Mouse (Mus musculus) spleen, adult 2 months (tissue): ENCODE results near the gene Fanca.

Experiments used
- CTCF ChIP-seq: fragments of 200-500 bp; IDR thresholded peaks from 2 replicates; pipeline ENCODE4 v1.5.1; 2011; ENCODE audit warnings: mild to moderate bottlenecking, inconsistent platforms; ENCODE audit not compliant: insufficient read depth, insufficient read length, insufficient replicate concordance; ENCODE audit errors: extremely low read depth
- POLR2A ChIP-seq: fragments of 200-500 bp; IDR thresholded peaks from 2 replicates; pipeline ENCODE4 v1.6.1; 2011; ENCODE audit warnings: low read depth, low read length, inconsistent platforms

DNA sequence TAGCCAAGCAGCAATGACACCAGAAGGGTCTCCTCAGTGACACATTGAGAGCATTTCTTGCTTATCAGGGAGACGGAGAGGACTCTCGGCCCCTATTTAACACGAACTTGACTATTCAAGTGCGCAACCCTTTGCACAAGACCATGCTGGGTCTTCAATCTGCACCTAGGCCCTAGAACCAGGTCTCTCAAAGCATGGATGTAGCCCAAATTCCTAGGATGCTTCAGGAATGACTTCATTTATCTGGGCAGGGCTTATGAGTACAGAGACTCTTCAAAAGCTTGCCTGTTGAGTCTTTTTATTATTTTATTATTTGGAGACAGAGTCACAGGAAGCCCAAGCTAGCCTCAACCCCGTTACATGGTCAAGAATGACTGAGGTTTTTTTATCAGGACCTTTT is 33.9 kb downstream of the Fanca start:
- no peak for TF ChIP-seq CTCF
- no peak for TF ChIP-seq POLR2A
